Mouse (Mus musculus) liver, embryonic 12.5 days (tissue): ENCODE measurements around the gene Gpr25. TPM values are rescaled to one million over a fixed set of nuclear protein-coding genes. Genes with fewer than 3 reads are reported as not detected.

Experiments
- ATAC-seq: fragments of 200-750 bp; cut with Nextera tagmentation; 2 replicates; pipeline ENCODE4 v1.8.0; 2017; ENCODE audit warnings: moderate number of reproducible peaks, mild to moderate bottlenecking, moderate library complexity
- H3K27ac ChIP-seq: fragments of 300-500 bp; sonication (generic); 2 replicates; pipeline ENCODE4 v1.5.1; 2016; ENCODE audit warnings: mild to moderate bottlenecking
- H3K27me3 ChIP-seq: fragments of 300-500 bp; sonication (generic); replicated peaks from 2 replicates; pipeline ENCODE4 v1.6.1; 2016; ENCODE audit warnings: mild to moderate bottlenecking, moderate library complexity
- H3K36me3 ChIP-seq: fragments of 300-500 bp; sonication (generic); 2 replicates; pipeline ENCODE4 v1.6.1; 2016; ENCODE audit warnings: mild to moderate bottlenecking, moderate library complexity
- H3K4me1 ChIP-seq: fragments of 300-500 bp; sonication (generic); 2 replicates; pipeline ENCODE4 v1.6.1; 2016
- H3K4me2 ChIP-seq: fragments of 300-500 bp; sonication (generic); 2 replicates; pipeline ENCODE4 v1.6.1; 2016; ENCODE audit warnings: mild to moderate bottlenecking, moderate library complexity
- H3K4me3 ChIP-seq: fragments of 300-500 bp; sonication (generic); 2 replicates; pipeline ENCODE4 v1.5.1; 2016; ENCODE audit warnings: mild to moderate bottlenecking, moderate library complexity
- H3K9ac ChIP-seq: fragments of 300-500 bp; sonication (generic); 2 replicates; pipeline ENCODE4 v1.6.1; 2016; ENCODE audit warnings: mild to moderate bottlenecking, moderate library complexity
- H3K9me3 ChIP-seq: fragments of 300-500 bp; sonication (generic); replicated peaks from 2 replicates; pipeline ENCODE4 v1.6.1; 2016; ENCODE audit warnings: mild to moderate bottlenecking, moderate library complexity
- WGBS: fragments of 180-500 bp; shearing (Covaris S2); methylation state at CpG from one replicate; pipeline ENCODE4 v1.1.7; 2016; ENCODE audit not compliant: insufficient replicate concordance; 5-methylcytosine and 5-hydroxymethylcytosine counted together
- polyA plus RNA-seq: library from polyadenylated mRNA; unstranded; fragments of >200 nt; fragmentation: Nextera tagmentation; extraction: Ambion mirVana; gene quantifications from 2 replicates; pipeline ENCODE4 v1.2.1, GENCODE M21; 2016

Gpr25 gene
- polyA plus RNA-seq, 1 experiment from 2014 or later: not detected

- WGBS: 35% methylated on average over 8 of the region's 8 CpGs
- no peak for ATAC-seq
- Histone ChIP-seq H3K4me3 (no peak overlapping the region), H3K9me3 (no peaks in the 10 kb centered on the region), H3K4me1 (0 out of 2 replicates have a peak, but pooled peaks cover 13% of the 10 kb centered on the region), H3K27me3 (peaks cover 56% of the 10 kb centered on the region), H3K36me3 (no peaks in the 10 kb centered on the region), H3K27ac (no peak overlapping the region), H3K4me2 (no peak overlapping the region), H3K9ac (no peak overlapping the region)
These were observed 5.0 kb downstream of the Gpr25 start for GRCm38 (mm10) chr1:136255657-136256056.

- H3K9me3 ChIP-seq: no peaks in the 10 kb centered on the region
- H3K27ac ChIP-seq: no peak overlapping the region
- 0 out of 2 replicates have a peak, but pooled peaks cover 8% of the 10 kb centered on the region for H3K4me1 ChIP-seq
- no peak overlapping the region for H3K4me2 ChIP-seq
- peaks cover 52% of the 10 kb centered on the region for H3K27me3 ChIP-seq
- no peak overlapping the region for H3K4me3 ChIP-seq
- WGBS: 10% methylated on average over 6 of the region's 6 CpGs
- no peaks in the 10 kb centered on the region for H3K36me3 ChIP-seq
- ATAC-seq: no peak
- H3K9ac ChIP-seq: no peak overlapping the region
These were observed 5.5 kb downstream of the Gpr25 start for GRCm38 (mm10) chr1:136255174-136255573.

- ATAC-seq: no peak
- H3K9me3 ChIP-seq: no peaks in the 10 kb centered on the region
- no peaks in the 10 kb centered on the region for H3K36me3 ChIP-seq
- 66% methylated on average over 10 of the region's 10 CpGs for WGBS
- no peak overlapping the region for H3K9ac ChIP-seq
- no peak overlapping the region for H3K4me3 ChIP-seq
- H3K27me3 ChIP-seq: peaks cover 50% of the 10 kb centered on the region
- H3K4me2 ChIP-seq: no peak overlapping the region
- H3K4me1 ChIP-seq: 0 out of 2 replicates have a peak, but pooled peaks cover 6% of the 10 kb centered on the region
- no peak overlapping the region for H3K27ac ChIP-seq
These were observed 6.1 kb downstream of the Gpr25 start for GRCm38 (mm10) chr1:136254503-136255065.

DNA sequence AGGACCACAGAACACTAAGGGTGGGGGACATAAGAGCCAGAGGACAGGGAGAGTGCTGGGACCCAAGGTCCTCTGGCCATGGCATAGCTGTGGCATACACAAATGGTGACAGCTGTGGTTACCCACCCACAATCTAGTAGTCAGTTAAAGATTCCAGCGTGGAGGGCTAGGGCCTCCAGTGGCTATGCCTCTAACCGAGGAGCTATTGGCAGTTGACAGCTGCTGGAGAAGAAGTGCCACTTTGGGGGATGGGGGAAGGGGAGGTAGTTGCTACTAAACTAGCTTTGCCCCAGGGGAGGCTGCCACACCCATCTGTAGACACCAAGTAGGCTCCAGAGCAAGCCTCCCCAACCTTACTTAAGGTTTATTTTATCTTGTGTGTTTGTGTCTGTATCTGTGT is 7.2 kb downstream of the Gpr25 start:
- no peak for ATAC-seq
- Histone ChIP-seq H3K27ac (no peak overlapping the region), H3K4me1 (0 out of 2 replicates have a peak, but pooled peaks cover 6% of the 10 kb centered on the region), H3K4me3 (no peak overlapping the region), H3K4me2 (no peak overlapping the region), H3K9me3 (no peaks in the 10 kb centered on the region), H3K36me3 (no peaks in the 10 kb centered on the region), H3K9ac (no peak overlapping the region), H3K27me3 (peaks cover 39% of the 10 kb centered on the region)
- 8% methylated on average over 2 of the region's 2 CpGs for WGBS

DNA sequence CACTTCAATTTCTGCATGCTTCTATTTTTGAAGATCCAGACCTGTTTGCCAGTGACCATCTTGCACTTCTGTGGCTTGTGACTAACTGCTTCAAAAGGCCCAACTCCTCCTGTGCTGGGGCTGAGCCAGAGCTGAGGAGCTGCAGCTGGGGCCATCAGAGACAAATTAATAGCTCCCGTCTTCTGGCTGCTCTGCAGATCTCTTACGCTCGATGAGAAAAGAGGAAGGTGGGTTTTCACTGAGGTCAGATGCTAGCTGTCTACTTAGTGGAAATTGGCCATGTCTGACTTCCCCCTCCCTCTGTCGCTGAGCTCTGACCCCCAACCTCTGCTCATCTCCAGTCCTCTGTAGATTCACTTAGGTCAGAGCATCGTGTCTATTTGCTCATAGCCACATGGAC is 11.0 kb downstream of the Gpr25 start:
- Histone ChIP-seq H3K36me3 (no peaks in the 10 kb centered on the region), H3K9ac (no peak overlapping the region), H3K27ac (no peak overlapping the region), H3K9me3 (no peaks in the 10 kb centered on the region), H3K4me3 (no peak overlapping the region), H3K27me3 (peaks cover 4% of the 10 kb centered on the region; the same call in 1 of the 2 replicates), H3K4me2 (no peak overlapping the region), H3K4me1 (no peaks in the 10 kb centered on the region)
- 16% methylated on average over 5 of the region's 5 CpGs for WGBS
- ATAC-seq: no peak

- Histone ChIP-seq H3K4me2 (no peak overlapping the region), H3K4me3 (no peak overlapping the region), H3K9me3 (no peaks in the 10 kb centered on the region), H3K27me3 (peaks cover 4% of the 10 kb centered on the region; the same call in 1 of the 2 replicates), H3K36me3 (no peaks in the 10 kb centered on the region), H3K4me1 (no peaks in the 10 kb centered on the region), H3K27ac (no peak overlapping the region), H3K9ac (no peak overlapping the region)
- no peak for ATAC-seq
- 66% methylated on average over 5 of the region's 5 CpGs for WGBS
These were observed 13.3 kb downstream of the Gpr25 start for GRCm38 (mm10) chr1:136247393-136247792.

DNA sequence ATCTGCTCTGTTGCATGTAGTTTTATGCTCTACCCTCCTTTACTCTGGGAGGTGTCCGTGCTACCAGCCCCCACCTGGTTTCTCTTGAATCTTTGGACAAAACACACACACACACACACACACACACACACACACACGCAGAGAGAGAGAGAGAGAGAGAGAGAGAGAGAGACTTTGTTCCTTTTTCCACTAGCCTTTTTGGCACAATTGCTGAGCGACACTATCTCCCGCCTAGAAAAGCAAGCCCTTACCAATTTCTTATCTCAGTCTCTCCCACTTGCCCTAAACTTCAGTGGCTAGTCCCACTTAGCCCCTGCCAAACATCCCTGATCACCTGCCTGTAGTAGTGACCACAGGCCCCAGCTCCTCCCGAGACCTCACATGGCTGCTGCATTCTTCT is 16.2 kb downstream of the Gpr25 start:
- 63% methylated on average over 4 of the region's 5 CpGs for WGBS
- H3K27me3 ChIP-seq: no peaks in the 10 kb centered on the region; the same call in 1 of the 2 replicates
- no peaks in the 10 kb centered on the region for H3K4me1 ChIP-seq
- no peak overlapping the region for H3K4me2 ChIP-seq
- no peak for ATAC-seq
- H3K9me3 ChIP-seq: no peaks in the 10 kb centered on the region
- no peak overlapping the region for H3K4me3 ChIP-seq
- H3K36me3 ChIP-seq: no peaks in the 10 kb centered on the region
- no peak overlapping the region for H3K27ac ChIP-seq
- H3K9ac ChIP-seq: no peak overlapping the region

GRCm38 (mm10) chr1:136241801-136242200 is 18.9 kb downstream of the Gpr25 start:
- H3K27ac ChIP-seq: no peak overlapping the region

DNA sequence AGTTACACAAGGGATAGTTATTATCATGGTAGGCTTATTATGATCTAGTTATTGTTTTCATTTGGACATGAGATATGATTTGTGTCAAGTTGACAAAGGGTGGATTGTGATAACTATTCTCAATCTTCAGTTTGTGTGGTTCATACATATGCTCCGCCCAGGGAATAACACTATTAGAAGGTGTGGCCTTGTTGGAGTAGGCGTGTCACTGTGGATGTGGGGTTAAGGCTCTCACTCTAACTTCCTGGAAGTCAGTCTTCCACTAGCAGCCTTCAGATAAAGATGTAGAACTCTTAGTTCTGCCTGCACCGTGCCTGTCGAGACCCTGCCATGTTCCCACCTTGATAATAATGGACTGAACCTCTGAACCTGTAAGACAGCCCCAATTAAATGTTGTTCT is 22.2 kb downstream of the Gpr25 start:
- ATAC-seq: no peak
- Histone ChIP-seq H3K9me3 (no peaks in the 10 kb centered on the region), H3K36me3 (no peaks in the 10 kb centered on the region), H3K27me3 (peaks cover 42% of the 10 kb centered on the region), H3K9ac (no peak overlapping the region), H3K4me3 (no peak overlapping the region), H3K27ac (no peak overlapping the region), H3K4me2 (no peak overlapping the region), H3K4me1 (peaks cover 12% of the 10 kb centered on the region)
- WGBS: 55% methylated on average over 4 of the region's 4 CpGs

More at GRCm38 (mm10) chr1:136241801-136242200, 18.9 kb downstream of the Gpr25 start:
- Histone ChIP-seq H3K4me3 (no peak overlapping the region), H3K4me2 (no peak overlapping the region), H3K36me3 (no peaks in the 10 kb centered on the region), H3K9ac (no peak overlapping the region), H3K9me3 (no peaks in the 10 kb centered on the region), H3K27me3 (peaks cover 9% of the 10 kb centered on the region), H3K4me1 (no peaks in the 10 kb centered on the region)
- 60% methylated on average over 7 of the region's 7 CpGs for WGBS
- no peak for ATAC-seq

DNA sequence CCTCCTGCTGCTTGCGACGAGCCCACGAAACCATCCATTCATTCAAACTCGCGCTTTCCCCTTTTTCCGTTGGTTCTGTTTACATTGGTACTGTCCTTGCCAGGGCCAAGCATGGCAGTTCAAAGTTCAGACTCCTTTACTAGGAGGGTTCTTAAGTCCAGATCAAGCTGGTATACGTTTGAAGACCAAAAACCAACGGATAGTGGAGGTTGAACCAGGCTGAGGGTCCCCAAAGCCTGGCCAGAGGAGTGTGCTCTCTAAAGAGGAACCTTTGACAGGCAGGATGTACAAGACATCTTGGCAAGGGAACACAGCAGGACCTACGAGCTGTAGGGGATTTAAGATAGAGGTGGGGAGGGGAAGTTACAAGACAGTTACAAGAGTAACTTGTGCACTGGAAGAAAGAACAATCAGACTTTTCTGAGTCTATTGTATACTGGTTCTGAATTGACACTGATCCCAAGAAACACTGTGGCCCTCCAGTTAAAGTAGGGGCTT is 26.0 kb downstream of the Gpr25 start:
- Histone ChIP-seq H3K4me1 (peaks cover 29% of the 10 kb centered on the region), H3K9ac (peak overlapping the region; percentile 23; the same call in 1 of the 2 replicates), H3K27me3 (peaks cover 81% of the 10 kb centered on the region), H3K4me2 (peak overlapping the region; percentile 70), H3K9me3 (no peaks in the 10 kb centered on the region), H3K4me3 (peak overlapping the region; percentile 54), H3K36me3 (no peaks in the 10 kb centered on the region), H3K27ac (no peak overlapping the region)
- WGBS: 3% methylated on average over 9 of the region's 9 CpGs
- ATAC-seq: 0 out of 2 replicates have a peak, but pooled peaks have one; percentile 19

GRCm38 (mm10) chr1:136233892-136234594 is 26.6 kb downstream of the Gpr25 start, which contains the start of gene Inava:
TSS of gene Inava (minus strand) at chr1:136234264.
- peaks cover 87% of the 10 kb centered on the region for H3K27me3 ChIP-seq
- ATAC-seq: peak; percentile 53; the same call in 1 of the 2 replicates
- H3K9ac ChIP-seq: peak within 1 kb of the TSS; percentile 23; the same call in 1 of the 2 replicates
- no peaks in the 10 kb centered on the region for H3K36me3 ChIP-seq
- under 1% methylated on average over 51 of the region's 51 CpGs for WGBS
- no peaks in the 10 kb centered on the region for H3K9me3 ChIP-seq
- peak within 1 kb of the TSS; percentile 70 for H3K4me2 ChIP-seq
- H3K4me1 ChIP-seq: peaks cover 35% of the 10 kb centered on the region
- peak within 1 kb of the TSS; percentile 54 for H3K4me3 ChIP-seq
- H3K27ac ChIP-seq: no peak within 1 kb of the TSS
